Mouse (Mus musculus): Measurements from ENCODE around the gene 1700013F07Rik. TPM values are rescaled to one million over a fixed set of nuclear protein-coding genes. Genes with fewer than 3 reads are reported as not detected.
"Not testable (repeated sequence)": the region's sequence is repeated elsewhere in the genome, so short reads cannot be mapped to it uniquely, and the experiment has no call there.

The 1700013F07Rik gene
- total RNA-seq, 2 experiments from 2014 or later: 2.1 to 2.7 TPM

DNA sequence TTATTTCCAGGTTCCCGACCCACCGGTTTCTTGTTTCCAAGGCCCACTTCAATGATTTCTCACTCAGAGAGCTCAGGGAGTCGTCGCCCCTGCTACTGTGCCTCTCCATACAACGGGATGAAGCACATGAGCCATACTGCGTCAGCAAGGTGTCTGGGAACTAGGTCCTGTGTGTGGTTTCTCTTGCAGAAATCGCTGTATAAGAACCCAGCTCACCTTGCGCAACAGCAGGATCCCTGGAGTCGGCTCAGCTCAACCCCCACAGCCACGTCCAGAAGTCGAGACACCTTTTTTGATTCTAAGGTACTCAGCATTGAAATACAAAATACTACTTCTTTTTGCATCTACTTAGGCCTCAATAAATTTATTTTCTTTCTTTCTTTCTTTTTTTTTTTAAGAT lies 8.3 kb downstream of the 1700013F07Rik start:
- no peak for DNase-seq (ENCODE audit: low spot score in 2 of 2)

DNA sequence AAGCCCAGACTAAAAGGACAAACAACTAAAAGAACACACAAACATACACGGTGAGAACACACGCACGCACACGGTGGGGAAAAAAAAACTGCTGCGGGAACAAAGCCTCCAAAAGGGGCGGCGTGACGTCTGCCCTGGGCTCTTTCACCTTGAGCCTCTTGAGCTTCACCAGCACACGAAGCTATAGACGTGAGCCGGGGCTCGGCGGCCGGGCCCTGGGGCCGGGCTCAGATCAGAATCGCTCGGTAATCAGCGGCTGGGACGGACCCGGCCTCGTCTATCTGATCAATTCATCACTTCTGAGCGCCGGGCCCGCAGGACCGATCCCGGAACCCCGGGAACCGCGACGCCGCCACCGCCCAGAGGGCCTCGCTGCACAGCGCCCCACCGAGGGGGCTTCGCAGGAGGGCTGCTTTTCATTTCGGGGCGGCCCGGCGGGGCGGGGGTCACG lies 20.2 kb downstream of the 1700013F07Rik start:
- DNase-seq (ENCODE audit: low spot score in 2 of 2): no peak

- DNase-seq (ENCODE audit: low spot score in 2 of 2): peak; percentile 92 to 94
These were observed 20.8 kb downstream of the 1700013F07Rik start for GRCm38 (mm10) chr3:108554587-108555312.

DNA sequence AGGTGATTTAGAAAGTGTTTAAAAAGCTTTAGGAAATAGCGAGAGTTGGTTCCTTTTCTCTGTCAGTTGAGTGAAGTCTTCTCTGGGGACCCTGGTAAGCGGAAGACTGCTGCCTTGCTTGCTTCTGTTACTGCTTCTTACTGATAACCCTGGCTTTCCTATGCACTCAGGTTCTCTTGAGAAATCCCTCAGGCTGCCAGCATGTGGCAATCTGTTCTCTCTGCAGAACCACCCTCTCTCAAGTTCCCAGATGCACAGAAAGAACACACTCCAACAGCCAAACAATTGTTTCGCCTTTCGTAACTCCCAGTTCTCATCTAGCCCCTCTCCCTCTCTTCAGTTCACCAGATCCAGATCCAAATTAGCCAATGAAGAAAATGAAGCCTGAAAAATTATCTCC lies 23.9 kb downstream of the 1700013F07Rik start:
- no peak for DNase-seq (ENCODE audit: low spot score in 2 of 2)

DNA sequence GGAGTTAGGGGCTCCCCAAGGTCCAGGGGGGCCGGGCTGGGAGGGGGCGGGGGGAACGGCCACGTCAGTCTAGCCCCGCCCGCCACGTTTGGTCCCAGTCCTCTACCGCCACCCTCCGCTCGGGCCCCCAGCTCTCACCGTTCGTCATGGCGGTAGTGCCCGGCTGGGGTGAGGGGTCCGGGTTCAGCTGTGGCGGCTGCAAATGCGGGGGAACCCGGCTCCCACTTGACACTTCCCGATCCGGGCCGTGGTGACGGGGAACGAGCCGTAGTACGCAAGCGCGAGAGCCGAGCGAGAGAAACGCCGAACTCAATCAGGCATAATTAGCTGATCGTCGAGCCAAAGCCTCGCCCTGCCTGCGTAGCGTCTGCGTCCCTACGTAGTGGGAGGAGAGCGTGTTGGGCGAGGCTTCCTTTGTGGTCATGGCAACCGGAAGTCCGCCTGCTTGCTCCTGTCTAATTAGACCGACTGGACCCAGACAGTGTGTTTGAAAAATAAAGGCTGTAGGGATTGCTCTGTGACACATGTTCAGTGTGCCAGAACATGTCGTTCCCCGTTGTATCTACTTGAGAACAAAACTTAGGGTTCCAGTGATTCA lies 28.3 kb downstream of the 1700013F07Rik start, which contains the start of gene Tmem167b:
TSS of gene Tmem167b (minus strand) at position 334 of the 598 bp plus-strand sequence.
- peak; percentile 95 to 97 for DNase-seq (ENCODE audit: low spot score in 2 of 2)

DNA sequence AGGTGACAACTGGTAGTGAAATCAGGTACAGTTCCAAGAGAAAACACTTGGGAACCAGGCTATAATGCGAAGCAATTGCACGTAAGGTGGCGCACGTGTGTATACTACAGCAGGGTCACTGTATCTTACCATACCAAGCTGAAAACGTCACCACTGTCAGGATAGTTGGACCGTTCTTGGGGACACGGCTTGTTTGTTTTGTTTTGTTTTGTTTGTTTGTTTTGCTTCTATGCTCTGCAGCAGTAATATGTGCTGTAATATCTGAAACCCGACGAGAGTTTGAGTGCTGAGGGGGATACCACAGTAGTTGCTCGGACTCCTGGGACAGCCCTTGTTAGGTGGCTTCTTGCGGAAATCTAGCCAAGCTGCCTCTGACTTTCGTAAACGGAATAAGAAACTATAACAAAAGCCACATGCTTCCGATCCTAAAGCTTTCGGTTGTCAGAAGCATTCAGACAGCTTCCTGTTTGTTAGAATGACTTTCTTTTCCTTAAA lies 28.9 kb downstream of the 1700013F07Rik start:
- peak in 1 of 2 experiments; percentile 19 for DNase-seq (ENCODE audit: low spot score in 2 of 2)

GRCm38 (mm10) chr3:108563309-108563708 lies 29.4 kb downstream of the 1700013F07Rik start:
- DNase-seq (ENCODE audit: low spot score in 2 of 2): peak; percentile 79 to 82

- peak; percentile 24 to 37 for DNase-seq (ENCODE audit: low spot score in 2 of 2)
These were observed 34.3 kb downstream of the 1700013F07Rik start for GRCm38 (mm10) chr3:108567990-108568877.

- not testable (repeated sequence) for DNase-seq (ENCODE audit: low spot score in 2 of 2)
These were observed 35.7 kb downstream of the 1700013F07Rik start for GRCm38 (mm10) chr3:108569636-108570035.

DNA sequence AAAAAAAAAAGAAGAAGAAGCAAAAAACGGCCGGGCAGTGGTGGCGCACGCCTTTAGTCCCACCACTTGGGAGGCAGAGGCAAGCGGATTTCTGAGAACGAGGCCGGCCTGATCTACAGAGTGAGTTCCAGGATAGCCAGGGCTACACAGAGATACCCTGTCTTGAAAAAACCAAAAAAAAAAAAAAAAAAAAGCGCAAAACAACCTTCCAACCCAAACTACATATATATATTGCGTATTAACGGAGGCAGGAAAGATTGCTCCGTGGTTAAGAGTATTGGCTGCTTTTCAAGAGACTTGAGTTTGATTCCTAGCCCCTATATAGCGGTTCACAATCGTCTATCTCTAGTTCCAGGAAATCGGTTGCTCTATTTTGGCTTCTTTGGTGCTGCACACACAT lies 36.9 kb downstream of the 1700013F07Rik start:
- no peak for DNase-seq (ENCODE audit: low spot score in 2 of 2)

- peak; percentile 98 for DNase-seq (ENCODE audit: low spot score in 2 of 2)
These were observed 37.7 kb downstream of the 1700013F07Rik start, which contains the start of gene Taf13 for GRCm38 (mm10) chr3:108571443-108572294. Gene Taf13, plus strand, starts transcription at chr3:108571698.

DNA sequence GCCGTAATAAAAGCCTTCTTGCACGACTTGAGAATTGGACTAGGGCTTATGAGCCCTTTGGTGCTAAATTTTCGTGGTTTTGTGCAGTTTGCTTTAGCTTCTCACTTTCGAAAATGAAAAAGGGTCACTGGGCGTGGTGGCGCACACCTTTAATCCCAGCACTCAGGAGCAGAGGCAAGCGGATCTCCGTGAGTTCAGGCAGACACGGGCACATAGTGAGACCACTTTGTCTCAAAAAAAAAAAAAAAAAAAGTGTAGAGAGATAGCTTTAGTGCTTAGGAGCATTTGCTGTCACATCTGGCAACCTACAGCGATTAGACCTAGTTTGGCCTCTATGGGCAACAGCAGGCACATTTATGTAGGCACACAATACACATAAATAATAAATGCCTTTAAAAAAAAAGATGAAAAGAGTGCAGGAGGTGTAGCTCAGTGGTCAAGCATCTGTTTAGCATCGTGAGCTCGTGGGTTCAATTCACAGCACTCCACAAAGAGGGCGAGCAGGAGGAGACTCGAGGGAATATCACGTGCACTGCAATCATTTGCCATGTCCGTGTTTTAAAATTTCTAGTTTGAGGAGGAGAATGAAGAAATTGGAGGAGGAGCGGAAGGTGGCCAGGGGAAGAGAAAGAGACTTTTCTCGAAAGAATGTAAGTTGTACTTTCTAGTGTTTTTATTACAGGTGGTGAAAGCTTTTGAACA lies 38.5 kb downstream of the 1700013F07Rik start:
- no peak for DNase-seq (ENCODE audit: low spot score in 2 of 2)

DNA sequence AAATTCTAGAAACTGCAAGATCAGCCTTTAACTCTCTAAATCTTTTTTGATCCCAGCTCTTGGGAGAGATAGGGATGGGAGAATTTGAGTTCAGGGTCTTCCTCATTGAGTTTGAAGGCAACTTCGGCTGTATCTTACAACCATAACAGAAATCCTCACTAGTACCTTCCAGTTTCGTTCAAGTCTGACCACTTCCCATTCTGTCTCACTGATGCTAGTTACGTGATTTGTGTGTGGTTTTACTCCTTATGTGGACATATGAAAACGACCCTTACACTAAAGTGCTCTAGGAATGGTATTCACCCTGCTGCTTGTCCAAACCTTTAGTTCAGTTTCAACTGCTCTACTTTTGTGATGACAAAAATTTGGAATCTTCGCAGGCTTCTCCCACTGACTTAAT lies 40.1 kb downstream of the 1700013F07Rik start:
- DNase-seq (ENCODE audit: low spot score in 2 of 2): no peak

GRCm38 (mm10) chr3:108584580-108584979 lies 50.6 kb downstream of the 1700013F07Rik start:
- no peak for DNase-seq (ENCODE audit: low spot score in 2 of 2)

- no peak for DNase-seq (ENCODE audit: low spot score in 2 of 2)
These were observed 54.5 kb downstream of the 1700013F07Rik start for GRCm38 (mm10) chr3:108588446-108588845.

GRCm38 (mm10) chr3:108590786-108591529 lies 57.0 kb downstream of the 1700013F07Rik start, which contains the start of gene Wdr47:
Gene Wdr47, plus strand, starts transcription at chr3:108591279.
- peak; percentile 91 to 95 for DNase-seq (ENCODE audit: low spot score in 2 of 2)

- peak; percentile 32 to 62 for DNase-seq (ENCODE audit: low spot score in 2 of 2)
These were observed 57.9 kb downstream of the 1700013F07Rik start for GRCm38 (mm10) chr3:108591530-108592522.

Data from layer of hippocampus, postnatal 10 days (tissue).